Mouse (Mus musculus) stomach, postnatal 0 days (tissue): ENCODE results near the gene Abca17. TPM values are rescaled to one million over a fixed set of nuclear protein-coding genes. Genes with fewer than 3 reads are reported as not detected.

Experiments
- ATAC-seq: fragments of 200-750 bp; cut with Nextera tagmentation; 2 replicates; pipeline ENCODE4 v1.8.0; 2017; ENCODE audit not compliant: low FRiP score, low TSS enrichment
- DNase-seq: peaks from one replicate; pipeline ENCODE4 v3.0.0-alpha.2; 2016; ENCODE audit warnings: low spot score
- H3K27ac ChIP-seq: fragments of 300-500 bp; sonication (generic); replicated peaks from 2 replicates; pipeline ENCODE4 v1.5.1; 2014; ENCODE audit warnings: mild to moderate bottlenecking, control low read depth
- H3K27me3 ChIP-seq: fragments of 300-500 bp; sonication (generic); 2 replicates; pipeline ENCODE4 v1.6.1; 2014; ENCODE audit warnings: low read length; ENCODE audit not compliant: control insufficient read depth, insufficient read depth
- H3K36me3 ChIP-seq: fragments of 300-500 bp; sonication (generic); 2 replicates; pipeline ENCODE4 v1.6.1; 2014; ENCODE audit warnings: low read length, mixed read lengths; ENCODE audit not compliant: control insufficient read depth, insufficient read depth
- H3K4me1 ChIP-seq: fragments of 300-500 bp; sonication (generic); replicated peaks from 2 replicates; pipeline ENCODE4 v1.6.1; 2014; ENCODE audit warnings: antibody characterized with exemption; ENCODE audit not compliant: control insufficient read depth, insufficient read depth
- H3K4me2 ChIP-seq: fragments of 300-500 bp; sonication (generic); replicated peaks from 2 replicates; pipeline ENCODE4 v1.6.1; 2014; ENCODE audit warnings: low read depth, mild to moderate bottlenecking, control low read depth, moderate library complexity
- H3K4me3 ChIP-seq: fragments of 300-500 bp; sonication (generic); 2 replicates; pipeline ENCODE4 v1.5.1; 2014; ENCODE audit warnings: low read depth, low read length, control low read depth
- H3K9ac ChIP-seq: fragments of 300-500 bp; sonication (generic); 2 replicates; pipeline ENCODE4 v1.6.1; 2014; ENCODE audit warnings: mild to moderate bottlenecking, low read length, control low read depth, mixed read lengths
- H3K9me3 ChIP-seq: fragments of 300-500 bp; sonication (generic); 2 replicates; pipeline ENCODE4 v1.6.1; 2016; ENCODE audit warnings: low read length; ENCODE audit not compliant: control insufficient read depth
- CTCF ChIP-seq: IDR thresholded peaks from 2 replicates; pipeline ENCODE4 v1.5.1; 2016; ENCODE audit warnings: antibody characterized with exemption, low read depth, mild to moderate bottlenecking, moderate library complexity
- EP300 ChIP-seq: optimal IDR thresholded peaks from 2 replicates; pipeline ENCODE3; 2016; ENCODE audit warnings: antibody characterized with exemption
- WGBS: fragments of 180-500 bp; shearing (Covaris S2); extraction: QIAGEN DNeasy Blood & Tissue Kit; methylation state at CpG from one replicate; pipeline ENCODE4 v1.1.7; 2014; 5-methylcytosine and 5-hydroxymethylcytosine counted together
- microRNA-seq: library from miRNA; unstranded; fragments of <30 nt; microRNA quantifications from one replicate; pipeline ENCODE4, GENCODE M21; 2016
- polyA plus RNA-seq: library from polyadenylated mRNA; unstranded; fragments of >200 nt; fragmentation: Nextera tagmentation; extraction: Ambion mirVana; gene quantifications from 2 replicates; pipeline ENCODE4 v1.2.1, GENCODE M21; 2015

Abca17 gene
- polyA plus RNA-seq, 1 experiment from 2014 or later: not detected

DNA sequence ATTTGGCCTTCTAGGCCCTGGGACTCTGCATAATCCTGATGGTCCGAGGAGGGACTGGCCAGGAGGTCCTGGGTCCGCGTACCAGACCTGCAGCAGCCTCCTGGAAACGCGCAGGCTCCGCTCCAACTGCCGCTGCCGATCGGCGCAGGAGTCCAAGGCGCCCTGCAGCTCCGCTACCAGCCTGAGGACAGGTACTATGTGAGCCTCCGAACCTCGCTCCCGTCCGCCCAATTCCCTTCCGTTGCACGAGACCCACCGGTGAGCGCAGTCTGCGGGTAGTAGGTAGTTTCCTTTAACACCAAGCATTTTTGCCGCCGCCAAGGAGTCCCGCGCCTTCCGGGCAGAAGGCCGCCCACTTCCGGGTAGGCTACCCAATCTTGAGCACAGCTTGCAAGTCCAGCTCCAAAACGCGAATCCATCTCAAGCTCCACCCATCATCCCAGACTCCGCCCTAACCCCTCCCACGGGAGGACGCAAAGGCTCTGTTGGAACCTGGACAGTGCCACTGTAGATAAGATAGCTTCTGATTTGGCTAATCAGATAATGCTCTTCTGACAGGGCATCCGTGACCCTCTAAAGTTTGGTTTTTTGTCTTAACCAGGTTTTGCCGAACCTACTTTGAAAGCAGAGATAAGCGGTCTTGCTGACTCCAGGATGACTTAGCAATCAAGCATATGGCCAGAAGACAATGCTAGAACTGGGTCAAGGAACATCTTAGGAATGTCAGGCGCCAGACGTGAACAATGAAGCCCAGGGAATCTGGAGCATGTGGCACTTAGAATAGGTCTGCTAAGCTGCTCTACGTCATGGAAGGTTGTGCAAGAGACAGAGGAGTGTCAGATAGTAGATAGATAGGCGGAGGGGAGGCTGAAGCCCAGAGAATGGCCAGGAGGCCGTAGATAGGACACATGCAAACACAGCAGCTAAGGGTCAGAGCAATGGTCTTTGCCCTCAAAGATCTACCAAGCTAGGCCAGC, 130.1 kb downstream of the Abca17 start, which contains the start of gene Tedc2:
Gene Tedc2 (minus strand): TSS at position 417 of the 977 bp plus-strand sequence.
- ATAC-seq (peak; percentile 93), DNase-seq (peak; percentile 94)
- peak within 1 kb of the TSS; percentile 79 for H3K9ac ChIP-seq
- no peaks in the 10 kb centered on the region for H3K27me3 ChIP-seq
- 3% methylated on average over 41 of the region's 41 CpGs for WGBS
- peak within 1 kb of the TSS; percentile 77 for H3K27ac ChIP-seq
- no peaks in the 10 kb centered on the region for H3K9me3 ChIP-seq
- peaks cover 9% of the 10 kb centered on the region for H3K4me1 ChIP-seq
- H3K36me3 ChIP-seq: peaks cover 9% of the 10 kb centered on the region; the same call in 1 of the 2 replicates
- peak within 1 kb of the TSS; percentile 74 for H3K4me3 ChIP-seq
- H3K4me2 ChIP-seq: peak within 1 kb of the TSS; percentile 90
- TF ChIP-seq CTCF (no peak), EP300 (no peak)

DNA sequence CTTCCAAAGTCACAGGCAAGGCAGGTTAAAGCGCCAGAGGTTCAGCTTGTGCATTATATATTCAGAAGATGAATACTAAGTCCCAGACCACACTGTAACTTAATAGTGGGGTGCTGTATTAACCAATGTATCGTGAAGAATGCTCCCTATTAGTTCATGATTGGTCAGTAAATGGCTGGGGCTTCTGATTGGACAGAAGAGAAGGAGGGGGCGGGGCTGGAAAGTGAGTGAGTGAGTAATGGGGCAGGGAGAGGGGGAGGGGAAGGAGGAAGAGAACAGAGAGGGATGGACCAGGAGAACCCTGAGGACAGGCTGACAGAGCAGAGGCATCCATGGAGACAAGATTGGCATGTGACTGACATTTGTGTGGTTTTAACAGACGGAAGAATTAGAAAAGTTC, 134.0 kb downstream of the Abca17 start:
- Histone ChIP-seq H3K36me3 (no peaks in the 10 kb centered on the region), H3K4me3 (no peak overlapping the region), H3K27ac (no peak overlapping the region), H3K4me2 (no peak overlapping the region), H3K4me1 (peaks cover 12% of the 10 kb centered on the region), H3K9me3 (no peaks in the 10 kb centered on the region), H3K27me3 (no peaks in the 10 kb centered on the region), H3K9ac (no peak overlapping the region)
- DNase-seq: peak; percentile 40
- TF ChIP-seq CTCF (no peak), EP300 (no peak)
- 81% methylated on average over 4 of the region's 4 CpGs for whole genome bisulfite sequencing
- ATAC-seq: no peak

Small RNA genes lying within 50 kb of the gene (microRNA-seq; reads per million reads assigned to microRNA genes)
- gene Gm24427 (not detected), gene Mir5134 (1.3 reads per million), gene Mir6965 (not detected)

Other genes starting within 250 kb of the Abca17 start
- gene Pdpk1, start 200.1 kb downstream of the Abca17 start, polyA plus RNA-seq: 26.7 and 28.0 TPM in 2 replicates
- gene Amdhd2, start 187.3 kb downstream of the Abca17 start, polyA plus RNA-seq: 20.5 and 21.7 TPM in 2 replicates
- gene Atp6v0c, start 181.4 kb downstream of the Abca17 start, polyA plus RNA-seq: 608 and 627 TPM in 2 replicates
- 1.4 and 1.5 TPM in 2 replicates for gene Tbc1d24, start 145.5 kb downstream of the Abca17 start, polyA plus RNA-seq
- gene Ntn3, start 141.5 kb downstream of the Abca17 start, polyA plus RNA-seq: 2.8 and 3.1 TPM in 2 replicates
- 4.8 and 6.1 TPM in 2 replicates for gene Tedc2, start 130.2 kb downstream of the Abca17 start, polyA plus RNA-seq
- gene Ccnf, start 99.6 kb downstream of the Abca17 start, polyA plus RNA-seq: 8.7 and 11.8 TPM in 2 replicates
- 9.2 and 10.9 TPM in 2 replicates for gene Abca3, start 882 bp upstream of the Abca17 start, polyA plus RNA-seq
- 106 and 113 TPM in 2 replicates for gene Rnps1, start 63.5 kb upstream of the Abca17 start, polyA plus RNA-seq
- 250 and 263 TPM in 2 replicates for gene Eci1, start 75.6 kb upstream of the Abca17 start, polyA plus RNA-seq
- gene Dnase1l2, start 92.0 kb upstream of the Abca17 start, polyA plus RNA-seq: 88.0 and 98.5 TPM in 2 replicates
- gene E4f1, start 119.2 kb upstream of the Abca17 start, polyA plus RNA-seq: 12.0 and 12.5 TPM in 2 replicates
- gene Pgp, start 119.3 kb upstream of the Abca17 start, polyA plus RNA-seq: 45.4 and 48.9 TPM in 2 replicates
- 0.13 TPM in 1 of 2 replicates, not detected in the other for gene Bricd5, start 122.8 kb upstream of the Abca17 start, polyA plus RNA-seq
- 12.4 and 13.4 TPM in 2 replicates for gene Mlst8, start 128.0 kb upstream of the Abca17 start, polyA plus RNA-seq
- gene Caskin1, start 137.5 kb upstream of the Abca17 start, polyA plus RNA-seq: 0.84 and 1.3 TPM in 2 replicates
- 41.8 and 42.6 TPM in 2 replicates for gene Traf7, start 176.9 kb upstream of the Abca17 start, polyA plus RNA-seq
- 0.82 and 0.85 TPM in 2 replicates for gene Rab26, start 183.1 kb upstream of the Abca17 start, polyA plus RNA-seq
- gene Pkd1, start 198.8 kb upstream of the Abca17 start, polyA plus RNA-seq: 10.9 and 12.3 TPM in 2 replicates